ENCODE assay signal across 8 mouse cellular contexts in genomic region chr5:125433793-125434337, GRCm38 (mm10). TPM values are rescaled to one million over a fixed set of nuclear protein-coding genes. Genes with fewer than 3 reads are reported as not detected.
DNase-seq lines count a peak whose midpoint lies in the region; ATAC-seq lines count a peak whose summit lies in the region.

Gene Dhx37, minus strand, starts transcription at chr5:125434121.

- peak within 1 kb of the TSS; percentile 83 for H3K4me2 ChIP-seq in hindbrain, embryonic 11.5 days (replicated peaks; ENCODE audit: low read depth, low read length)

- WGBS in hindbrain, embryonic 11.5 days: under 1% methylated on average over 46 of the region's 46 CpGs

- H3K9me3 ChIP-seq in hindbrain, embryonic 11.5 days (ENCODE audit: control insufficient read depth, low read length): no peaks in the 10 kb centered on the region

- peak; percentile 96 for ATAC-seq in hindbrain, embryonic 11.5 days (ENCODE audit: low FRiP score)

- peaks cover 5% of the 10 kb centered on the region; the same call in 1 of the 2 replicates for H3K4me1 ChIP-seq in hindbrain, embryonic 11.5 days (replicated peaks; ENCODE audit: control insufficient read depth, insufficient read depth, low read length)

- H3K36me3 ChIP-seq in hindbrain, embryonic 11.5 days (ENCODE audit: control insufficient read depth, insufficient read depth, low read length): 0 out of 2 replicates have a peak, but pooled peaks cover 2% of the 10 kb centered on the region

- peak within 1 kb of the TSS; percentile 69 for H3K9ac ChIP-seq in hindbrain, embryonic 11.5 days (ENCODE audit: low read depth, low read length)

- no peaks in the 10 kb centered on the region for H3K27me3 ChIP-seq in hindbrain, embryonic 11.5 days (ENCODE audit: control insufficient read depth, insufficient read depth, low read length)

- no peak within 1 kb of the TSS for H3K27ac ChIP-seq in hindbrain, embryonic 11.5 days (ENCODE audit: low read depth, low read length)

- peak; percentile 96 for DNase-seq in Muller cell, postnatal 12 days (ENCODE audit: inconsistent ontology term)
- peak; percentile 95 for DNase-seq in cerebellum, adult 9-11 months
- DNase-seq in frontal cortex, adult 2 months (ENCODE audit: extremely low spot score in 1 of 2, low spot score in 1 of 2): peak; percentile 87 to 95
- peak; percentile 97 for DNase-seq in hindbrain, embryonic 11.5 days (ENCODE audit: low spot score)
- DNase-seq in layer of hippocampus, postnatal 10 days (ENCODE audit: low spot score in 2 of 2): peak; percentile 93 to 95
- peak; percentile 97 for DNase-seq in lung, postnatal 10 days
- DNase-seq in ovary, postnatal 36 days (ENCODE audit: low spot score): peak; percentile 92
- peak; percentile 91 for DNase-seq in thymus, postnatal 25 days

- peak within 1 kb of the TSS; percentile 72 for H3K4me3 ChIP-seq in hindbrain, embryonic 11.5 days (ENCODE audit: low read depth, low read length)

RNA-seq across cellular contexts. Expression of gene Dhx37, which starts in this region (rescaled TPM):
- 12.4 and 17.2 TPM in 2 replicates for polyA plus RNA-seq in frontal cortex, adult 2 months (2012; rRNA removed)
- 10.4 and 12.5 TPM in 2 replicates for polyA plus RNA-seq in hindbrain, embryonic 11.5 days (2014; fragmentation: Nextera tagmentation; extraction: Ambion mirVana)
- total RNA-seq in layer of hippocampus, postnatal 10 days (2021): 10 to 100 TPM; 13.3 TPM
